Mouse (Mus musculus): ENCODE data around the gene Sema6d. TPM values are rescaled to one million over a fixed set of nuclear protein-coding genes. Genes with fewer than 3 reads are reported as not detected.

The Sema6d gene
- polyA plus RNA-seq, 1 experiment, result 4.5 TPM

DNA sequence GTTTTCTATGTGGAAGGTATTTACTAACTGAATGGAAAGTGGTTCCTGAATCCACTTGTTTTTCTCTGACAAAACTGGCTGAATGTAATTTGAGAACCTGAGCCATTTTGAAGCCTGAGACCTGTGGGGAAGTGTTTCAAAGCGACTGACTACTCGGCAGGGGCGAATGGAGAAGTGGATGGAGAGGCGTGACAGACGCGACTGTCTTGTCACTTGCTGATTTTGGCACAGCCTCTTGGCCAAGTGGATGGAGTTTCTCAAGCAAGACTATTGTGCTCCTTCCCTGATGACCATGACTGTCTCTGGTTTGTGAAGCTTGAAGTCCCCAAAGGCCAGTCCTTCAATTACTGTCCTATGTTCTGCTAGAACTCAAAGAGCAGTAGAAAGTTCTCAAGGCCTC is 530.7 kb downstream of the Sema6d start:
- Histone ChIP-seq H3K27ac (replicated peaks; ENCODE audit: low read depth, low read length) (no peak overlapping the region), H3K4me1 (ENCODE audit: control insufficient read depth, insufficient read depth, insufficient read length, low read length) (peaks cover 32% of the 10 kb centered on the region), H3K4me3 (ENCODE audit: insufficient read depth, low read depth, low read length) (no peak overlapping the region)

DNA sequence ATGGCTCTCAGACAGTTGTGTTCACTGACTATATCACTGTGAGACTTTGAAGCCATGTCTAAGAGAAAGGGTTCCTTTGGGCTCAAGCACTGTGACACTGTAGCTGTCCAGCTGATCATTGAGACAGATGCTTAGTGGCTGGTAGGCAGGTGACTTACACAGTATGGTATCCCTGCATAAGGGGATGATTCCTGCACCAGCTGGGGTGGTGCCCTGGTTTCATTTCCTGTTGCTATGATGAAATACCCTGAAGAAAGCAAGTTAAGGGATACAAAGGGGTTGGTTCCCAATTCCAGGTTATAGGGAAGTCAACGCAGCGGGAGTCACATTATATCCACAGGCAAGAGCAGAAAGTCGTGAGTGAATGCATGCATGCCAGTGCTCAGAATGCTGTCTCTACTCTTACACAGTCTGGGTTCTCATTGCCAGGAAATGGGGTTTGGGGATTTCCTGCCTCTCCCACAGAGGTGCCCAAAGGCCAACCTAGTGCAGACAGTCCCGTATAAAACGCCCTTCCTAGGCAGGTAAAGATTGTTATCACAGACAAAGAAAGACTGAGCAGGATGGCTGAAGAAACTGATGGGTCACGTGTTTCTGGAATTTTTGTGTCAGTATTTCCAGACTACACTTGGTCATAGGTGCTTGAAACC is 532.3 kb downstream of the Sema6d start:
- H3K4me1 ChIP-seq (ENCODE audit: control insufficient read depth, insufficient read depth, insufficient read length, low read length), result peaks cover 21% of the 10 kb centered on the region
- H3K4me3 ChIP-seq (ENCODE audit: insufficient read depth, low read depth, low read length), result no peak overlapping the region
- no peak overlapping the region for H3K27ac ChIP-seq (replicated peaks; ENCODE audit: low read depth, low read length)

DNA sequence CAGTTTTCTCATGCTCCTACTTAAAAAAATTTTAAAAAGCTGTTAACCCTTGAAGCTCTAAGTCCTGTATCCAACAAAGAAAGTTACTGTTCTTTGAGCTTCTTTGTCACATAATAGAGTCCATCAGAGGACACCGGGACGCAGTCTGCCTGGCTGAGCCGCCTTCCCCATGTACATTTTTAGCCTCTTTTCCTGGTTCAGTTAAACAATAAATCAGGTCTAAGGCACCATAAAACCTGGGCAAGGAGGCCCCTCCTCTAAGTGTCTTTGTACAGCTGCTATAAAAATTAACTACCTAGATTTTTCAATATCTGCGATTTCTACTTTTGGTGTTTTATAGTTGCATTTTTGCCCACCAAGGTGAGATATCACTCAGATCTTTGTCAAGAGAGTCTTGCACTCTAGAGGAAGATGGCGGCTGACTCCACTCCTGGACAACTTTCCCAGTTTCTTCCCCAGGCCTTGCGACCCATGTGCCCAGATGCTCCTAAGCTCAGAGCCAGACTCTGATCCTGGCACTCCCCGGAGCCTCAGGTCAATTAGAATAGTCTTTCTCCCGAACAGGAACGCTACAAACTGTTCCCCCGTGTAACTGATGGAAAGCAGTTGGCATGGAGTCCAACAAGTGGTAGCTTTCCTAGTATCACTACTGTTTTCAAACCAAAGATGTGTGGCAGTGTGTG is 534.6 kb downstream of the Sema6d start:
- Histone ChIP-seq H3K4me3 (ENCODE audit: insufficient read depth, low read depth, low read length) (no peak overlapping the region), H3K27ac (replicated peaks; ENCODE audit: low read depth, low read length) (no peak overlapping the region)

DNA sequence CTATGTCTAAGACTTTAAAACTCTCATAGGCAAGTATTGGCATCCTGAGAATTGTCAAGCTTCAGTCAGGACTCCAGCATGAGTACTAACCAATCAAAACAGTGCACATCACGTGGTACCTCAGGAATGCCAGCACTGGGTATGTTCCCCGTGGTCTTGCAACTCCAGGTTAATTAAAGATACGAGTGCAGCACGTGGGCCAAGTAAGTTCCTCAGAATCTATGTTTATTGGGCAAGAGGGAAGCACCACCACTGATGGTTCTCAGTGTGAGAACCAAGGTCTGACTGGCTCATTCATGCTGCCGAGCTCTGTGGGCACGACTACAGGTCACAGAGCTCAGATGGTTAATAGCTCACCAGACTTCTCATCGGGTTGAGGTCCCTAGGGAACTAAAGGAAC is 536.7 kb downstream of the Sema6d start:
- Histone ChIP-seq H3K4me1 (ENCODE audit: control insufficient read depth, insufficient read depth, insufficient read length, low read length) (peaks cover 13% of the 10 kb centered on the region), H3K27ac (replicated peaks; ENCODE audit: low read depth, low read length) (no peak overlapping the region), H3K4me3 (ENCODE audit: insufficient read depth, low read depth, low read length) (no peak overlapping the region)

More for the DNA sequence above, 534.6 kb downstream of the Sema6d start:
- peaks cover 13% of the 10 kb centered on the region for H3K4me1 ChIP-seq (ENCODE audit: control insufficient read depth, insufficient read depth, insufficient read length, low read length)

DNA sequence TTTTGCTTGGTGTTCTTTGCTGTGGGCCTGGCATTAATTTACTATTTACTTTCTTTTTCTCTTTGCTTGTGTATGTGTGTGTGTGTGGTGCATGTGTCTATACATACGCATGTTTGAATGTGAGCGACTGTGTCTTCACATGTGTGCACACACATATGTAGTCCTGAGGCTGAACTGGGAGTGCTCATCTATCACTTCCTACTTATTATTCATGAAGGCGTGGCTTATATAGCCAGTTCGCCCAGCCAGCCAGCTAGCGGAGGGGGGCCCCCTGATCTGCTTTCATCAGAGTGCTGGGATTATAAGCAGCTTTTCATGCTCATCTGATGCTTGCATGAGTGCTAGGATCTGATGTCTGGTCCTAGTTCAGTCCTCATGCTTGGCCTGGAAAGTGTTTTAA is 537.9 kb downstream of the Sema6d start:
- Histone ChIP-seq H3K4me1 (ENCODE audit: control insufficient read depth, insufficient read depth, insufficient read length, low read length) (peaks cover 6% of the 10 kb centered on the region), H3K27ac (replicated peaks; ENCODE audit: low read depth, low read length) (no peak overlapping the region), H3K4me3 (ENCODE audit: insufficient read depth, low read depth, low read length) (no peak overlapping the region)

DNA sequence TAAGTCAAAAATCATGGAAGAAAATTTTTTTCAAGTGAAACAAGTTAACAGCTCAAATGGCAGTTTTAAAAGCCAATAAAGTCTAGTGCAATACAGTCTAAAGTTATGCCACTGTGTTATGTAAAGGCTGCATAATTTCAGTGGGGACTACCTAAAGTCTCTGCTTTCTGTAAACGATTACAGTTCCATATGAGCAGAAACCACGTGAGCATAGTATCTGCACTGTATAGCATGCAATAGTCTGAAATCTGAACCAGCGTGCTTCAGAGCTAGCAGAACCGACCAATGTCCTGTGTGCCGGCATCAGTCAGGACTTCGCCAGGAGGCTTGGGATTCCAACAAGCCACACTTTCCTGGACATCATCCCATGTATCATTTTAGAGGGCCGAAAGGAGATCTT is 538.9 kb downstream of the Sema6d start:
- H3K27ac ChIP-seq (replicated peaks; ENCODE audit: low read depth, low read length), result no peak overlapping the region
- H3K4me3 ChIP-seq (ENCODE audit: insufficient read depth, low read depth, low read length), result no peak overlapping the region
- peaks cover 3% of the 10 kb centered on the region; the same call in 1 of the 2 replicates for H3K4me1 ChIP-seq (ENCODE audit: control insufficient read depth, insufficient read depth, insufficient read length, low read length)

DNA sequence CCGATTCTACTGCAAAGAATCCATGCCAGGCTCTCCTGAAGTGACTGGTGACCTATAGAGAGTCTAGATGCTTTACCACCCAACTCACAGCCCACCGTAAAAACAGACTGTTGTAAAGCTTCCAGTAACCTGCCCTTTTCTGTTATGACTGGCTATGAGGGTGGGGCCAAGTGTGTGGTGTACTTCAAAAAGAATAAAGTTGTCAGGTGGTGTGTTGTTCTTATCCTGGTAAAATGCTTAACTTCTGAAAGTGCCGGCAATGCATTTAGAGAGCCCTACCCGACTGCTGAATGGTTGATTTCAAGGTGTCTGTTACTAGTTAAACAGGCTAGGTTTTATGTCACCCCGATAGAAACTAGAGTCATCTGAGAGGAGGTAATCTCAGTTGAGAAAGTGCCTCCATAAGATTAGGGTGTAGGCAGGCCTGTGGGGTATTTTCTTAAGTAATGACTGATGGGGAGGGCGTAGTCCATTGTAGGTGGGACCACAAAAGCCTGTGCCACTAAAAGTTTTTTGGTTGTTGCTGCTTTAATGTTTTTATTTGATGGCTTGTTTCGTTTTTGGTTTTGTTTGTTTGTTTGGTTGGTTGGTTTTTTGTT is 544.7 kb downstream of the Sema6d start:
- Histone ChIP-seq H3K4me1 (ENCODE audit: control insufficient read depth, insufficient read depth, insufficient read length, low read length) (peaks cover 27% of the 10 kb centered on the region), H3K4me3 (ENCODE audit: insufficient read depth, low read depth, low read length) (no peak overlapping the region), H3K27ac (replicated peaks; ENCODE audit: low read depth, low read length) (no peak overlapping the region)

DNA sequence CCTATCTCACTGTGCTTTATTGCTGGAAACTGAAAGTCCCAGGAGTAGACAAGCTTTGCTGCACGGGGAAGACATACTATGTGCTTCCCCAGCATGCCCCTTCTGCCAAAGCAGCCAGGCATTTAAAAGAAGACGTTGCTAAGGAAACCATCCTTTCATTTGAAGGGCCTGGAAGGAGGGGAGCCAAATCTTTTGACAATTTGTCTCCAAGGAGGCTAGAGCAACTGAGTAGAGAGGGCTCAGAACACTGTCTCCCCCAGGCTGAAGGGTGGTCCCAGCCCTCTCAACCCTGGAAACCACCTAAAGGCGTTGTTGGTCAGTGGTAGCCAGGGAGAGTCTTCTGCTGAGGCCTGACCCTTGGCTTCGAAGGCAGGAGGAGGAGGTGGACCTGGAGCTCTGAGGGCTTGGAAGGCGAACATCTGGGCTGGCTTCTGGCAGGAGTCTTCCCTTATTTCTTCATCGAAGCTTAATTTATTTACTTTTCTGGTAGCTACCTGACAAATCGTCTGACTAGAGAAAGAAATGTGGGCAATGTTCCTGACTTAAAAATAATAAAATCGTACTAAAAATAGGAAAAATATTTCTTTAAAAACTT is 545.6 kb downstream of the Sema6d start:
- Histone ChIP-seq H3K4me1 (ENCODE audit: control insufficient read depth, insufficient read depth, insufficient read length, low read length) (peaks cover 27% of the 10 kb centered on the region), H3K27ac (replicated peaks; ENCODE audit: low read depth, low read length) (no peak overlapping the region), H3K4me3 (ENCODE audit: insufficient read depth, low read depth, low read length) (no peak overlapping the region)

DNA sequence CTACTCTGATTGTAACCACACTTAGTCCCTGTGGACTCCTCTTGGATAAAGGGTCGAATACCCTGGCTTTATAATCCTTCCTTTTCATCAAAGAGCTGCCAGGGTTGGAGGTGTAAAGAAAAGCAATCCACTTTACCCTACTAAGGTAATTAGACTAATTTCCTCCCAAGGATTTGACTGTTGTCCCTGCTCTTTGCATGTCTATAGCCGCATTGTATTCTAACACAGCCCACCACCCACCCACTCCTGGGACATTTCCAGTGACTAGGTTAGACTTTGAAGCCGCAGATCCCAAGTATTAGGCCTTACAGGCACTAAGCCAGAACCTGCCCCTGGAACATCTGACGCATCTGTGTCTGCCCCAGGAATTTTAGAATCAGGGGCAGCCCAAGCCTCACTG is 547.3 kb downstream of the Sema6d start:
- Histone ChIP-seq H3K4me3 (ENCODE audit: insufficient read depth, low read depth, low read length) (no peak overlapping the region), H3K4me1 (ENCODE audit: control insufficient read depth, insufficient read depth, insufficient read length, low read length) (peaks cover 27% of the 10 kb centered on the region), H3K27ac (replicated peaks; ENCODE audit: low read depth, low read length) (no peak overlapping the region)

DNA sequence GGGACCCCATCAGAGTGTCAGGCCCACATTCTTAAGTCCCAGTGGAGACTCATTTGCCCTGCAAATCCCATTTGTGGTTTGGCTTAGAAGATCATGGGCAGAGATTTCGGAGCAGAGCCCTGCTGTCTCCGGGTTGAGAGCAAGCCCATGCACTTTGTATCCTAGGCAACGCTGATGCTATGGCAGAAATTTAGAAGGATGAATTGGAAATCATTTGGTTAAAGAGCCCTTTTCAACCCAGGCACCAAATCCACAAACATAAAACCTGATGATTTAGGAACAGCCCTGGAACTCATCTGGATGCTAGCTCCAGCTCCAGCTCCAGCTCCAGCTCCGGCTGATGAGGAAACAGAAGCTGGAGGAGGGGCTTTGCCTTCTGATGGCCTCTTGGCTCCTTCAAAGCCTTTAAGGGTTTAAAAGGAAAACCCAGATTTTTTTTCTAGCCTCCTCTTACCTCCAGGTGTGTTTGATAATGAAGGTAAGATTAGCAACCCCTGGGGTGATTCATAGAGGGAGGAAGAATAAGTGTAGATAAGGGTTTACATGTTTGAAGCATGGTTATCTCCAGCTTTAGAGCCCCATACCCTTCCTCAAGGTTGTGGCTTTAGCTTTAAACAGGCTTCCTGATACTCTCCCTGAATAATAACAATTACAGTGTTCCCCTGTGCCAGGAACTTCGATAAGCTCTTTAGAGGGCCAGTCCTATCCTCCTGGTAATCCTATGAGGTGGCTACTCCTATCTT is 549.6 kb downstream of the Sema6d start:
- Histone ChIP-seq H3K4me3 (ENCODE audit: insufficient read depth, low read depth, low read length) (no peak overlapping the region), H3K4me1 (ENCODE audit: control insufficient read depth, insufficient read depth, insufficient read length, low read length) (peaks cover 37% of the 10 kb centered on the region), H3K27ac (replicated peaks; ENCODE audit: low read depth, low read length) (no peak overlapping the region)

DNA sequence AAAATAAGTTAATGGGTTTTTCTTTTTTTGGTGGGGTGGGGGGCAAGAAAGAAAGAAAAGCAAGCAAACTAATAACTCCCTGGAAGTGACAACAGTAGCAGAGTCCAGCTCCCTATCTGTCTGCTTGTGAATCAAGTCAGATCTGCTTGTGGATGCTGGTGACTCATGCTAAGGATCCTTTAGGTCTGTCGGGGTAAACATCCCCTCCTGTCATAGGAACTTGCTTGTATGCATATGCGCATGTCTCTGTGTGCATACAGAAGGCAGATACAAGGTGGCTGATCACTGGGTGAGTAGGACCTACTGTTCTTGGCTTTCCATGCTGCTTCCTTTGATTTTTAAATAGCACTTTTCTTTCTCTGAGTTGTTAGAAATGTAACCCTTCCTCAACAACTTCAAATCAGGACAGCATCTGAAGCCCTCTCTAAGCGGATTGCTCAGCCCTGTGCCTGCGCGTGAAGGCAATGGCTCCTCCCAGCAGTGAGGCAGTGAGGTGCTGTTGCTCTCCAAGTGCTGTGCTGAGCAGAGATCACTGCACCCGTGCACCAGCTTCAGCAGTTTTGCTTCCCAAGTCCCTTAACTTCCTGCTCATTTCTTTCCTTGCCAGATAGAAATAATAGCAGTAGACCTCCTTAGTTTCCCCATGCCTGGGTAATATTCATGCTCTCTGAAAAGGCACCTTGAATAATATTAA is 550.9 kb downstream of the Sema6d start:
- Histone ChIP-seq H3K4me3 (ENCODE audit: insufficient read depth, low read depth, low read length) (no peak overlapping the region), H3K4me1 (ENCODE audit: control insufficient read depth, insufficient read depth, insufficient read length, low read length) (peaks cover 34% of the 10 kb centered on the region), H3K27ac (replicated peaks; ENCODE audit: low read depth, low read length) (no peak overlapping the region)

DNA sequence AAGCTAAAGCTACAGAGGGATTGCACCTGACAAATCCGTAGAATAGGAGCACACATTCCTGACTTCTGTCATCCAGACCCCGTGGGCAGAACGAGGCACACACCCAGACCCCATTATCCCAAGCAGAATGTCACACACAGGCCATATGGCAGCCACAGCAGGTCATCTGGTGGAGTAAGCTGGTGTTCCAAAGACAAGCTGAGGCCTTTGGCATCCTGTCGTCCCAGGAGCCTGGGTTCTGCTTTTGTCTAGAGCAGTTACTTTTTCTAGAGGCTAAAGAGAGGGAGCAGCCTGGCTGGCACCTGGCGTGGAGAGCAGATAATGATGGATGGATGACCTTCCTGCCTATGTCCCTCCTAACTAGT is 551.4 kb downstream of the Sema6d start:
- Histone ChIP-seq H3K4me3 (ENCODE audit: insufficient read depth, low read depth, low read length) (no peak overlapping the region), H3K4me1 (ENCODE audit: control insufficient read depth, insufficient read depth, insufficient read length, low read length) (peaks cover 31% of the 10 kb centered on the region), H3K27ac (replicated peaks; ENCODE audit: low read depth, low read length) (no peak overlapping the region)

DNA sequence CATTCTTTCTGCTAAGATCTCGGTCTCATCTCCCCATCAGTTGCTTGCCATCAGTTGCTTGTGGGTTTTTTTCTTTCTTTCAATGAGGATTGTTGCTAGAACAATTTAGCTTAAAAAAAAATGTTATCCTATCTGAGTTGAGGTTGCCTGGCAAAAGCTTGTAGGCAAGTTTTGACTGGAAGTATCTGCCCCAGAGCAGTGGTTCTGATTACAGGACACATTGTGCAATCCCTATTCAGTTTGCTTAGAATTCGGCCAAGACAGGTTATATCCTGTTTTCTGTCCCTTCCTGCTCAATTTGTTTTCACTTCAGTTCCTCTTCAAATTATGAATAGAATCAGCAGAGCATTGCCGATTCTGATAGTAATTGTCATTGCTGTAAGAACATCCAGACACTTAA is 552.4 kb downstream of the Sema6d start:
- no peak overlapping the region for H3K4me3 ChIP-seq (ENCODE audit: insufficient read depth, low read depth, low read length)
- no peak overlapping the region for H3K27ac ChIP-seq (replicated peaks; ENCODE audit: low read depth, low read length)
- peaks cover 22% of the 10 kb centered on the region for H3K4me1 ChIP-seq (ENCODE audit: control insufficient read depth, insufficient read depth, insufficient read length, low read length)

DNA sequence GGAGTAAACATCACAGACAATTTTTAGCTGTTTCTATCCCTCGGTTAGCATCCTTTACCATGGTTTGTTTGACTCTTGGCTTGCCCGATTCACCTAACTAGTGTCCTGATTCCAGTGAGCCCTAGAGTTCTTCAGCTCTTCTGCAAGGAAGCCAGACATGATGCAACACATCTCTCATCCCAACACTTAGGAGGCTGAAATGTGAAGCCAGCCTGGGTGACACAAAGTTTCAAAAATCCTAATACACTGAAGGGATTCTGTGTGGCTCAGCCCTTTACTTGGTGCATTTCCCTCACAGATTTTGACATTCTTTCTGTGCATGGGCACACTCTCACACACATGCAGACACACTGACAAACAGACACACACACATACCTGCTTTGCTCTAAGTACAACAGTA is 560.8 kb downstream of the Sema6d start:
- no peak overlapping the region for H3K4me3 ChIP-seq (ENCODE audit: insufficient read depth, low read depth, low read length)
- H3K27ac ChIP-seq (replicated peaks; ENCODE audit: low read depth, low read length), result no peak overlapping the region
- H3K4me1 ChIP-seq (ENCODE audit: control insufficient read depth, insufficient read depth, insufficient read length, low read length), result peaks cover 6% of the 10 kb centered on the region

DNA sequence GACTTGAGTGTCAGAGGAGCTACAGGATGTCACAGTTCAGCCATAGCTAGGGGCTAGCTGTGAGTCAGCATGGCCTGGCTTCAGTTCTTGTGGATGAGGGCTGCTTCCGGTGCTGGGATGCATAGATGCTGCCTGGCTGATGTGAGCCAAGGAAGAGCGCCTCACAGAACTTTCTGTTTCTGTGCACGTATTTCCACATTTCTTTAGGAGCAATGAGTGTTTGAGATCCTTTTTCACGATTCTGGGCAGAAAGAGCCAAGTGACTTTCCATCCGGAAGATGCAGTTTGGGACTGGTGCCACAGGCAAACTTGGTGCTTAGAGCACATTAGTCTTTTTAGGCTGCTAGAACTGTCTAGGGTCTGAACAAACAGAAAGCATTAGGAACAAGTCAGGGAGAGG is 561.4 kb downstream of the Sema6d start:
- Histone ChIP-seq H3K4me3 (ENCODE audit: insufficient read depth, low read depth, low read length) (no peak overlapping the region), H3K27ac (replicated peaks; ENCODE audit: low read depth, low read length) (no peak overlapping the region; the same call in 1 of the 2 replicates), H3K4me1 (ENCODE audit: control insufficient read depth, insufficient read depth, insufficient read length, low read length) (peaks cover 4% of the 10 kb centered on the region)

Data from brown adipose tissue, adult 24 weeks (tissue).